Mouse (Mus musculus): Measurements from ENCODE around the gene Sp3.

- TF ChIP-seq POLR2A (IDR thresholded peaks at IDR 0.05; ENCODE audit: borderline replicate concordance, low read depth, low read length) (no peak), CTCF (IDR thresholded peaks at IDR 0.05; ENCODE audit: low read depth, low read length) (no peak)
Measured at GRCm38 (mm10) chr2:72898782-72899305, 81.4 kb downstream of the Sp3 start.

Measured in bone marrow macrophage, adult 2 months (primary cell).